Mouse (Mus musculus) T-helper 1 cell (primary cell): ENCODE results near the gene Psmd5.

Experiments used
- in situ Hi-C: fragments of 300-600 bp; cut with MboI, MseI; formaldehyde crosslinking; loops from one replicate; pipeline ENCODE4 v1.15.1; 2025; ENCODE audit warnings: high pct_unique_total_duplicates

Gene Psmd5

GRCm38 (mm10) chr2:34874816-34875345, at the start of gene Psmd5:
TSS of gene Psmd5 (minus strand) at chr2:34874968.
- in situ Hi-C loops, result loop anchor here (5.0 kb wide), 1 partner anchor 48 kb away; the partner anchor contains the start of gene Fbxw2

GRCm38 (mm10) chr2:34922729-34923128, 48.0 kb upstream of the Psmd5 start:
- in situ Hi-C loops, result loop anchor here (5.0 kb wide), 1 partner anchor 35 kb away; no protein-coding TSS in a partner anchor

GRCm38 (mm10) chr2:34920144-34920543, 45.4 kb upstream of the Psmd5 start:
- in situ Hi-C loops, result loop anchor here (5.0 kb wide), 1 partner anchor 37 kb away; no protein-coding TSS in a partner anchor

- in situ Hi-C loops, result no loop called here
These were observed 40.3 kb upstream of the Psmd5 start for GRCm38 (mm10) chr2:34915103-34915502.

GRCm38 (mm10) chr2:34914823-34915082, 40.0 kb upstream of the Psmd5 start:
- in situ Hi-C loops, result no loop called here

- in situ Hi-C loops, result no loop called here
These were observed 39.5 kb upstream of the Psmd5 start for GRCm38 (mm10) chr2:34914069-34914822.

- in situ Hi-C loops, result no loop called here
These were observed 38.7 kb upstream of the Psmd5 start, which contains the start of gene Phf19 for GRCm38 (mm10) chr2:34913218-34914068. TSS of gene Phf19 (minus strand) at chr2:34914026.

GRCm38 (mm10) chr2:34912613-34913012, 37.8 kb upstream of the Psmd5 start:
- in situ Hi-C loops, result no loop called here

- in situ Hi-C loops, result no loop called here
These were observed 37.1 kb upstream of the Psmd5 start for GRCm38 (mm10) chr2:34911871-34912270.

GRCm38 (mm10) chr2:34909719-34910118, 35.0 kb upstream of the Psmd5 start:
- in situ Hi-C loops, result loop anchor here (10.0 kb wide), 1 partner anchor 1775 kb away; the partner anchor contains the start of gene Garnl3

- in situ Hi-C loops, result loop anchor here (10.0 kb wide), 1 partner anchor 1772 kb away; the partner anchor contains the start of gene Garnl3
These were observed 32.3 kb upstream of the Psmd5 start for GRCm38 (mm10) chr2:34906861-34907604.

GRCm38 (mm10) chr2:34906426-34906825, 31.7 kb upstream of the Psmd5 start:
- in situ Hi-C loops, result loop anchor here (10.0 kb wide), 1 partner anchor 1772 kb away; the partner anchor contains the start of gene Garnl3

- in situ Hi-C loops, result loop anchor here (10.0 kb wide), 1 partner anchor 1770 kb away; the partner anchor contains the start of gene Garnl3
These were observed 30.2 kb upstream of the Psmd5 start for GRCm38 (mm10) chr2:34904849-34905542.

GRCm38 (mm10) chr2:34903652-34904405, 29.1 kb upstream of the Psmd5 start:
- in situ Hi-C loops, result loop anchor here (10.0 kb wide), 1 partner anchor 1769 kb away; the partner anchor contains the start of gene Garnl3

- in situ Hi-C loops, result loop anchor here (10.0 kb wide), 1 partner anchor 1768 kb away; the partner anchor contains the start of gene Garnl3
These were observed 28.4 kb upstream of the Psmd5 start for GRCm38 (mm10) chr2:34903191-34903590.

GRCm38 (mm10) chr2:34902731-34903130, 28.0 kb upstream of the Psmd5 start:
- in situ Hi-C loops, result loop anchor here (10.0 kb wide), 1 partner anchor 1768 kb away; the partner anchor contains the start of gene Garnl3

- in situ Hi-C loops, result loop anchor here (10.0 kb wide), 1 partner anchor 1767 kb away; the partner anchor contains the start of gene Garnl3
These were observed 27.0 kb upstream of the Psmd5 start for GRCm38 (mm10) chr2:34901726-34902125.

GRCm38 (mm10) chr2:34900412-34900811, 25.6 kb upstream of the Psmd5 start:
- in situ Hi-C loops, result loop anchor here (10.0 kb wide), 1 partner anchor 1766 kb away; the partner anchor contains the start of gene Garnl3

- in situ Hi-C loops, result loop anchor here (10.0 kb wide), 1 partner anchor 1765 kb away; the partner anchor contains the start of gene Garnl3
These were observed 24.9 kb upstream of the Psmd5 start for GRCm38 (mm10) chr2:34899682-34900081.
